Mouse (Mus musculus) ES-Bruce4 (cell line): ENCODE results near the gene Sh3rf1. TPM values are rescaled to one million over a fixed set of nuclear protein-coding genes. Genes with fewer than 3 reads are reported as not detected.

Experiments used
- H3K27ac ChIP-seq: 2 replicates; pipeline ENCODE4 v1.5.1; 2012; ENCODE audit warnings: low read length, inconsistent platforms; ENCODE audit not compliant: insufficient read depth
- H3K27me3 ChIP-seq: 2 replicates; pipeline ENCODE4 v1.6.1; 2012; ENCODE audit warnings: mild to moderate bottlenecking, low read length, inconsistent platforms; ENCODE audit not compliant: control insufficient read depth, poor library complexity, insufficient read depth, severe bottlenecking
- H3K36me3 ChIP-seq: 2 replicates; pipeline ENCODE4 v1.6.1; 2012; ENCODE audit warnings: inconsistent platforms, mild to moderate bottlenecking, low read length, moderate library complexity; ENCODE audit not compliant: control insufficient read depth, poor library complexity, insufficient read depth, severe bottlenecking
- H3K4me1 ChIP-seq: one replicate; pipeline ENCODE4 v1.8.1; 2011; ENCODE audit warnings: low read length; ENCODE audit not compliant: control insufficient read depth, insufficient read depth
- H3K4me3 ChIP-seq: 2 replicates; pipeline ENCODE4 v1.5.1; 2011; ENCODE audit warnings: low read depth, mild to moderate bottlenecking, low read length
- H3K9ac ChIP-seq: 2 replicates; pipeline ENCODE4 v1.6.1; 2012; ENCODE audit warnings: low read depth, mild to moderate bottlenecking, inconsistent platforms; ENCODE audit not compliant: poor library complexity, severe bottlenecking
- H3K9me3 ChIP-seq: replicated peaks from 2 replicates; pipeline ENCODE4 v1.6.1; 2012; ENCODE audit warnings: mild to moderate bottlenecking, low read length, inconsistent platforms; ENCODE audit not compliant: control insufficient read depth, poor library complexity, insufficient read depth, severe bottlenecking
- CTCF ChIP-seq: IDR thresholded peaks from one replicate; pipeline ENCODE4 v1.8.1; 2011; ENCODE audit warnings: low read depth, low read length
- EP300 ChIP-seq: IDR thresholded peaks from 2 replicates; pipeline ENCODE4 v1.6.1; 2011; ENCODE audit warnings: low read depth, low read length; ENCODE audit not compliant: insufficient read depth
- POLR2A ChIP-seq: IDR thresholded peaks from one replicate; pipeline ENCODE4 v1.8.1; 2011; ENCODE audit warnings: low read length; ENCODE audit not compliant: insufficient read depth
- polyA plus RNA-seq: library from polyadenylated mRNA; stranded (reverse); fragments of >200 nt; gene quantifications from 2 replicates; pipeline ENCODE4 v1.2.4, GENCODE M21; 2011; ENCODE audit warnings: low read depth; ENCODE audit not compliant: missing spikeins, insufficient read depth, insufficient read length

The Sh3rf1 gene
- polyA plus RNA-seq, 1 experiment: 19.0 TPM

DNA sequence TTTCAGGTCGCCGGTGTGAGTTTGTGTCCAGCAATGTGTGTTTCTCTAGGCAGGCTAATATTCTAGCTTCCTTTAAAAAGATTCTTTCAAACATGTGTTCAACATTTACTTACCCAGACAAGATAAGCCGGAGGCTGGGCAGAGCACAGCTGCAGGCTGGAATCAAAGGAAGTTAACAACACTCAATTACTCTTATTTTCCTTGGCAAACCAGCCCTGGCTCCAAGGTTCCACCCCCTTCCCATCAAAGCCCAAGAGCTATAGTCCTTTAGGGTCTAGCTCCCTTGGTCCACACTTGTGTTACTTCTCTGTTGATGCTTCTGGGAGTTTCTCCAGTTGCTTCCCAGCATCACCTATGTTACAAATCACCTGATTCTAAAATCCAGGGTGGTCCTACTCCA lies 6.7 kb upstream of the Sh3rf1 start:
- no peak for TF ChIP-seq POLR2A
- TF ChIP-seq EP300: no peak
- Histone ChIP-seq H3K4me3 (no peak overlapping the region), H3K4me1 (no peaks in the 10 kb centered on the region), H3K27me3 (no peaks in the 10 kb centered on the region; the same call in 1 of the 2 replicates), H3K36me3 (no peaks in the 10 kb centered on the region), H3K9ac (no peak overlapping the region), H3K9me3 (no peaks in the 10 kb centered on the region; the same call in 1 of the 2 replicates), H3K27ac (no peak overlapping the region)

DNA sequence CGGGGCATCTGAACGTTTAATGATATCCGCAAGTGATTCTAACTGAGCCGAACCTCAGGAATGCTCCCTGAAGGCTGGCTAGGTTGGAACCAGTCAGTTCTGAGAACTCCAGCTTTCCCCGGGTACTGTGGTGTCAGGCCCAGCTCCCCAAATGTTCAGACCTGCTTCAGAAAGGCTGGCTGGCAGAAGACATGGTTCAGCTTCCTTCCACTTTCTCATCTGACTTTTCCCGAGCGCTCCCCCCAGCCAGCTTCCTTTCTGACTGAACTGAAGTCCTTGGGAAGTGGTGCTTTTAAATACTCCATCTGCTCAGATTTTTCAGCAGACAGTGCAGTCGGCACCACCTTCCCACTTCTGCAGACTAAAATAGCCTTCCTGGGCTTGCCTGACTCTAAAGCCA lies 6.2 kb upstream of the Sh3rf1 start:
- no peak overlapping the region for H3K27ac ChIP-seq
- H3K27me3 ChIP-seq: no peaks in the 10 kb centered on the region; the same call in 1 of the 2 replicates
- H3K4me3 ChIP-seq: no peak overlapping the region
- H3K36me3 ChIP-seq: no peaks in the 10 kb centered on the region
- no peak for TF ChIP-seq CTCF
- H3K9ac ChIP-seq: no peak overlapping the region
- H3K4me1 ChIP-seq: no peaks in the 10 kb centered on the region
- no peaks in the 10 kb centered on the region; the same call in 1 of the 2 replicates for H3K9me3 ChIP-seq

DNA sequence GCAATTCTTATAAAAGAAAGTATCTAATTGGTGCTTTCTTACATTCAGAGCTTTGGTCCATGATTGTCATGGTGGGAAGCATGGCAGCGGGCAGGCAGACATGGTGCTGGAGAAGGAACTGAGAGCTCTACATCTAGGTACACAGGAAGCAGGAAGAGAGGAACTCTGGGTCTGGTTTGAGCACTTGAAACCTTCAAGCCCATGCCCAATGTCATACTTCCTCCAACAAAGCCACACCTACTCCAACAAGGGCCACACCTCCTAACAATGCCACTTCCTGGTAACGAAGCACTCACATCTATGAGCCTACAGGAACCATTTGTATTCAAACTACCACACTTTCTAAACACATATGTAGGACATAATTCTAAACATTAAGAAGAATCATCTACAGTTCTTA lies 5.2 kb upstream of the Sh3rf1 start:
- Histone ChIP-seq H3K4me3 (no peak overlapping the region), H3K27me3 (no peaks in the 10 kb centered on the region; the same call in 1 of the 2 replicates), H3K4me1 (no peaks in the 10 kb centered on the region), H3K27ac (no peak overlapping the region), H3K9ac (no peak overlapping the region), H3K9me3 (no peaks in the 10 kb centered on the region), H3K36me3 (no peaks in the 10 kb centered on the region)
- TF ChIP-seq EP300: no peak
- no peak for TF ChIP-seq CTCF
- TF ChIP-seq POLR2A: no peak

DNA sequence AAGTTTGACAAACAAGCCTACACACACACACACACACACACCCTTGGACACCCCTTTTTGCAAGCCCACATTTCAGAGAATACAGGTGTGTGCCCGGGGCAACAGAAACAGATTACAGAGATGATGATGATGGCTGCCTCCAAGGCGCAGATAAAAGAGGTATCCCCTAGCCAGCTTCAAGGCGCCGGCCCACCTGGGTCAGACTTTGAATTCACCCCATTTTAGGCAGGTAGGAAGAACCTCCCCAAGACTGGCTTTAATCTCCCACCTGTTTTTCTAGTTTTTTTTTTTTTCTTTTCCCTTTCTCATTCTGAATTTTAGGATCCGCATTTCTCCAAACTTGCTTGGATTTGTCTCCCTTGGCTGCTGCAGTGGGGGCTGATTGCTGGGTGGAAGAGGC lies 389 bp upstream of the Sh3rf1 start:
- H3K9ac ChIP-seq: peak overlapping the region; percentile 96
- peak overlapping the region; percentile 86 for H3K4me3 ChIP-seq
- H3K36me3 ChIP-seq: no peaks in the 10 kb centered on the region; the same call in 1 of the 2 replicates
- H3K9me3 ChIP-seq: no peaks in the 10 kb centered on the region
- TF ChIP-seq EP300: no peak
- no peaks in the 10 kb centered on the region; the same call in 1 of the 2 replicates for H3K27me3 ChIP-seq
- H3K27ac ChIP-seq: no peak overlapping the region; the same call in 1 of the 2 replicates
- H3K4me1 ChIP-seq: no peaks in the 10 kb centered on the region

DNA sequence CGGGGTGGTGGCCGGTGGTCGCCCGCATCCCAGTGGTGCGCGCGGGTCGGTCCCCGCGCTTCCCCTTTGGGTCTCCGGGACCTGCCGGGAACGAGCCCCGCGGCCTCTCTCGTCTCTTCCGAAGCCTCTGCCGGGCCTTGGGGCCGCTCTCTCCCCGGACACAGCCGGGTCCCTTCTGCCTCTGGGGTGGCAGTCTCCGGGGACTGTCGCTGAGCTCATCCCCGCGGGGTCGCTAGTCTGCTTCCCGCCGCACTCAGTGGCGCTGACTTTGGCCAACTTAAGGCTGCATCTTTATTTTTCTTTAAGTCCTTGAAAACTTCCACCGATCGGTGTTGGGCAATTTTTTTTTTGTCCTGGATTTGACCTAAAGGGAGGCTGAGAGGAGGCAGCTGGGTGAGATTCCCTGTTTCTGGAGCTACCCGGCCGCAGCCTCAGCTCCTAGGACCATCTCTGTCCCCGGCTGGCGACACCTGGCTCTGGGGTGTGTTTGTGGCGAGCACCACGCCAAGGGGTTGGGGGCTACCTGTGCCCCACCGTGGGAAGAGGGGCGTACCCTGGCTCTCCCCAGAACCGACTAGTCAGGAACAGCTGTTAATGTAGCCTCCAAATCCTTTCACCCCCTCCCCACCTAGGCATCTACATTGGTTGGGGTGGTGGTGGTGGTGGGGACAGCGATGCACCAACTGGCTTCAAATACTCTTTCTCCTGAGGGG lies 864 bp downstream of the Sh3rf1 start:
- Histone ChIP-seq H3K4me3 (peak overlapping the region; percentile 68), H3K27ac (no peak overlapping the region), H3K9me3 (no peaks in the 10 kb centered on the region), H3K4me1 (peaks cover 2% of the 10 kb centered on the region), H3K9ac (peak overlapping the region; percentile 96), H3K36me3 (peaks cover 4% of the 10 kb centered on the region), H3K27me3 (no peaks in the 10 kb centered on the region; the same call in 1 of the 2 replicates)
- no peak for TF ChIP-seq POLR2A
- TF ChIP-seq CTCF: no peak
- no peak for TF ChIP-seq EP300

DNA sequence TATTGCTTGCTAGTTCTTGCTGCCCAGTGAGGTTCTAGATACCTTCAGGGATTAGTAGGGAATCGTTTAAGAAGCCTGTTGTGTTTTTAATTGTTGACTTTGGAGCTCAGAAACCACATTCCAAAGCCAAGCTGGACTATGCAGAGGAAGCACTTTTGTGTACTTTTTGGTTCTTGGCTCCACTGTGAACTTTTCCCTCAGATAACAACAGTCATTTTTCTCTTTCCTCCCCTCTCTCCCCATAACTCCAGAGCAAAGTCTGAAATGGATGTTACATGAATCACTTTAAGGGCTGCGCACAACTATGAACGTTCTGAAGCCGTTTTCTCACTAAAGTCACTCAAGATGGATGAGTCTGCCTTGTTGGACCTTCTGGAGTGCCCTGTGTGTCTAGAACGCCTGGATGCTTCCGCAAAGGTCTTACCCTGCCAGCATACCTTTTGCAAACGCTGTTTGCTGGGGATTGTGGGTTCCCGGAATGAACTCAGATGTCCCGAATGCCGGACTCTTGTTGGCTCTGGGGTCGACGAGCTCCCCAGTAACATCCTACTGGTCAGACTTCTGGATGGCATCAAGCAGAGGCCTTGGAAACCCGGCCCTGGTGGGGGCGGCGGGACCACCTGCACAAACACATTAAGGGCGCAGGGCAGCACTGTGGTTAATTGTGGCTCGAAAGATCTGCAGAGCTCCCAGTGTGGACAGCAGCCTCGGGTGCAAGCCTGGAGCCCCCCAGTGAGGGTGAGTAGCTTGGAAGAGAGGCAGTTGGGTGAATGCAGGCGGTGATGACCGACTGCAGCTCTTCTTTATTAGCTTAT lies 2.1 kb downstream of the Sh3rf1 start:
- TF ChIP-seq CTCF (no peak), POLR2A (no peak), EP300 (no peak)
- 0 out of 2 replicates have a peak overlapping the region, but pooled peaks have one; percentile 1 for H3K4me3 ChIP-seq
- H3K4me1 ChIP-seq: peaks cover 2% of the 10 kb centered on the region
- 0 out of 2 replicates have a peak overlapping the region, but pooled peaks have one; percentile 4 for H3K9ac ChIP-seq
- no peak overlapping the region for H3K27ac ChIP-seq
- no peaks in the 10 kb centered on the region for H3K9me3 ChIP-seq
- H3K27me3 ChIP-seq: no peaks in the 10 kb centered on the region; the same call in 1 of the 2 replicates
- peaks cover 4% of the 10 kb centered on the region for H3K36me3 ChIP-seq
